Mouse (Mus musculus): ENCODE data around the gene Hnrnpk.
"Not testable (repeated sequence)": the region's sequence is repeated elsewhere in the genome, so short reads cannot be mapped to it uniquely, and the experiment has no call there.

The Hnrnpk gene

GRCm38 (mm10) chr13:58403243-58403642 lies at the start of gene Hnrnpk:
Hnrnpk (minus strand) TSS chr13:58403343.
- DNase-seq (ENCODE audit: low spot score): not testable (repeated sequence)

GRCm38 (mm10) chr13:58452246-58452645 lies 49.1 kb upstream of the Hnrnpk start:
- no peak for DNase-seq (ENCODE audit: low spot score)

DNA sequence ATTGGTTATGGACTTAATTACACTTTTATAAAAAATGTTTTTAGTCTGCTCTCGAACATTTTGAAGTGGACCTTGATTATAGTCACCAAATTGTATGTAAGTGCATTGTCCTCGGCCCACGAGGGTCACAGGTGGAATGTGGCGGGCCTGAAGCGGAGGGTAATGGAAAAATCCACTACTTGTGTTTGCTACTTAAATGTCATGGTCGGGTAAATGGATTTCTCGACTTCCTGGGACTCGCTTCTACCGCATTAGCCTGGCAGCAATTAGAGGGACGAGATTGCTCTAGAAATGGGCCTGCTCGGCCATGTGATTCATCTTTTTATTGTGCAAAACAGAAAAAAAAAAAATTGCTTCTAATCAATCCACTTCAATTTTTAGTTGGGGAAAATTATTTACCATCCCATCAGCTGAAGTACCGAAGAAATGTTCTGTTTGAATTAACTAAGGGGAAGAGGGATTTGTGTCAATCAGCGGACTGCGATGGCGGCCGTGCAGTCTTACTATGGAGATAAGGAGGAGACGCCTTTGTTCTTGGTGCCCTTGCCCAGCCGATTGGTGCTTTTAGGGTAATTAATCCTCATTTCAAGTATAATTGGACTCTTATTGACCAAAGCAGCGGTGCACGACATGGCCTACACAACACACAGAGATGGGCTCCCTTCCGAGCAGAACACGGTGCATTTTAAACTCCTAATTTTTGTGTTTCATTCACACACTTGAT lies 47.5 kb upstream of the Hnrnpk start:
- no peak for DNase-seq (ENCODE audit: low spot score)

DNA sequence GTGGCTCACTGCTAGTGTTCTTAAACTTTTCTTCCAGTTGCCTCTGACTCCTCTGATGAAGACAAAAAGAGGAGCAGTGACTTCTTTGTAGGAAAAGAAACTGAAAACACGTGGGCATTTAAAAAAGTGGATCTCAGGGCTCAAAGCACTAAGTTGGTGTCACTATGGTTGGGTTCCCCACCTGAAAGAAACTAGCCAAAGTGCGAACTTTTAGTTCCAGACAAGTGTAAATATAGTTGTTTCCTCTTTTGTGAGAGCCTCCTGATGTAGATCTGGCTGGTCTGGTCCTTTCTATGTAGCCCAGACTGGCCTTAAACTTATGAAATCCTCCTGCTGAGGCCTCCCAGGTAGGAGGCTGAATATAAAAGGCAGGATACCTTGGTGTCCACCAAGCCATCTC lies 43.4 kb upstream of the Hnrnpk start:
- DNase-seq (ENCODE audit: low spot score): no peak

- no peak for DNase-seq (ENCODE audit: low spot score)
Measured at GRCm38 (mm10) chr13:58443787-58444186, 40.6 kb upstream of the Hnrnpk start.

DNA sequence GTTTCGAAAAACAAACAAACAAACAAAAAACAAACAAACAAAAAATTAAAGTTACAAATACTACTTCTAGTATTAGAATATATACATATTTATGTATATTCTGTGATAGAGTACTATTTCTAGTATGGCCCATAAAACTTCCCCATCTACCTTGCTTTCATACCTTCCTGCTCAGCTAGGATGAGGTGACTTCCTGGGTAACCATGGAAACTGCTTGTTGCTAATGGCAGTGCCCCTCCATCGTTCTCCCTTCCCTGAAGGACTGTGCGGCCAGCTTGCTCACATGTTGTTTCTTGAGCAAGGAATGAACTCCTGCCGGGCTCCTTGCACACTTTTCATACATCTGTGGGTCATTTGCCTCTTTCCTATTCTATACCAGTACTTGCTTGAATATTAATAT lies 40.2 kb upstream of the Hnrnpk start:
- no peak for DNase-seq (ENCODE audit: low spot score)

GRCm38 (mm10) chr13:58439716-58440115 lies 36.6 kb upstream of the Hnrnpk start:
- DNase-seq (ENCODE audit: low spot score): no peak

- no peak for DNase-seq (ENCODE audit: low spot score)
Measured at GRCm38 (mm10) chr13:58423061-58423660, 20.0 kb upstream of the Hnrnpk start.

- DNase-seq (ENCODE audit: low spot score): no peak
Measured at GRCm38 (mm10) chr13:58422242-58422641, 19.1 kb upstream of the Hnrnpk start.

GRCm38 (mm10) chr13:58421026-58421425 lies 17.9 kb upstream of the Hnrnpk start:
- DNase-seq (ENCODE audit: low spot score): no peak

- no peak for DNase-seq (ENCODE audit: low spot score)
Measured at GRCm38 (mm10) chr13:58419266-58419665, 16.1 kb upstream of the Hnrnpk start.

- DNase-seq (ENCODE audit: low spot score): no peak
Measured at GRCm38 (mm10) chr13:58418656-58419055, 15.5 kb upstream of the Hnrnpk start.

DNA sequence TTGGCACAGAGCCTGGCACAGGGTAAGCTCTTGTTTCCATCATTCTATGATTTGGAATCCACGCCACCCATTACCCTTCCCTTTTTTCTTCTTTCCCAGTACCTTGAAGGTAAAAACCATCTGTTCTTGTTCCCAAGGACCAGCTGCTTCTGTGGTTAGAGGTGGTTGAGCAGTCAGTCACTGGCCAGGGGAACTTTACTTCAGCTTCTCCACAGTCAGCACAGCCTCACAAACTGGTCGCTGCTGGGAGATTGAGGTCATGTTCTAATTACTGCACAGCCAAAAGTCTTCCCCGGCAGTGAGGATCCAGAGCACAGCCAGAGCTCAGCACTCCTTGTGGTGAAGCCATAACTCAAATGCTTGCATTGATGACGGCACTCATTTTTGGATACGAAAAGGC lies 12.7 kb upstream of the Hnrnpk start:
- DNase-seq (ENCODE audit: low spot score): no peak

- DNase-seq (ENCODE audit: low spot score): no peak
Measured at GRCm38 (mm10) chr13:58415374-58415773, 12.2 kb upstream of the Hnrnpk start.

GRCm38 (mm10) chr13:58411073-58411472 lies 7.9 kb upstream of the Hnrnpk start:
- no peak for DNase-seq (ENCODE audit: low spot score)

DNA sequence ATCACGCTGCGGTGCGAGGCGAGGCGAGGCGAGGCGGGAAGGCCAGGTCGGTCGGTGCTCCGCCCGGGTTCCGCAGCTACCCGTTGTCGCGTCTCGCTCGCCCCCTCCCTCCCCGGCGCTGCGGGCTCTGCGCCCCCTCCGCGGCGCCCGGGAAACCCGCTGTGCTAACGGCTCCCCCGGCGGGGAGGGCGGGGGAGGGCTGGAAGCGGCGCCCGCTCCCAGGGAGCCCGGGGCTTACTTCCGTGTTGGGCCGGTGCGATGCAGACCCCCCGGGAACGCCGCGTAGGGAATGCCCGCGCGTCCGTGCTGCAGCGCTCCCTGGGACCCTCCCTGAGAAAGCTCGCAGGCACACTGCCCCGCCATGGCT lies 416 bp downstream of the Hnrnpk start:
- DNase-seq (ENCODE audit: low spot score): no peak

GRCm38 (mm10) chr13:58402003-58402743 lies 970 bp downstream of the Hnrnpk start, which contains the start of gene Rmi1:
Rmi1 (plus strand) TSS chr13:58402248.
- DNase-seq (ENCODE audit: low spot score): peak; percentile 94

DNA sequence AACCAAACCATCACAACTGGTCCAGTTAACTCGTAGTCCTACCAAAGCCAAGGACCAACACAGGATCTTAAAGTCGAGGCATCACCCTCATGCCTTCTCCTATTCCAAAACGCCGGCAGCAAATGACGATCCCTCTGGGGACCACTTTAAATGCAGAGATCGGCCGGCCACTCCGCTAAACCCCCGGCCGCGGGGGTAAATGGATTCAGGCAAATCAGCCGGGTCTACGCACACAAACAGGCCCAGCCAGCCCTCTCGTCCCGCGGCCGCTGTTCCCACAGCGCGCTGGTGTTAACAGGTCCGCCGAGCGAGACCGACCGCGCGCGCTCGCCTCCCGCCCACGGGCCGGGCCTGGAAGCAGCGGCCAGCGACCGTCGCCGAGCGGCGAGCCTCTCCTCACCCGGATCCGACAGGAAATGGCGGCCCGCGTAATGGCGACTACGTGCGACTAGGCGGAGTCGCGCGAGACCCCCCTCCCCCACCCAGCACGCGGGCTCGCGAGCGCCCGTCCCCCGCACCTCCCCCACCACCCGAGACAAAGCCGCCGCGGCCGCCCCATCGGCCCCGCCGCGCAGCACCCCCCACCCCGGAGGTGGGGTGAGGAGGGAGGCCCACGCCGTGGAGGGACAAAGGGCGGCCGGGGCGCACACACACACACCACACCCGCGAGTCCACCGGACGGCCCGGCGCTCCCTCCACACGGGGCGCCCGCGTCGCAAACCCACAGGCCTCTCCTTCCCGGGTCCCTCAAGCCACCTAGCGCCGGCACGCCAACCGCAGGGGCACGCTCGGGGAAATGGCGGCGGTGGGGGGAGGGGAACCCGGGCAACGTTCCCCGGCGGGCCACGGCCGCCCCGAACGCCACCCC lies 1.8 kb downstream of the Hnrnpk start:
- DNase-seq (ENCODE audit: low spot score): peak; percentile 51

DNA sequence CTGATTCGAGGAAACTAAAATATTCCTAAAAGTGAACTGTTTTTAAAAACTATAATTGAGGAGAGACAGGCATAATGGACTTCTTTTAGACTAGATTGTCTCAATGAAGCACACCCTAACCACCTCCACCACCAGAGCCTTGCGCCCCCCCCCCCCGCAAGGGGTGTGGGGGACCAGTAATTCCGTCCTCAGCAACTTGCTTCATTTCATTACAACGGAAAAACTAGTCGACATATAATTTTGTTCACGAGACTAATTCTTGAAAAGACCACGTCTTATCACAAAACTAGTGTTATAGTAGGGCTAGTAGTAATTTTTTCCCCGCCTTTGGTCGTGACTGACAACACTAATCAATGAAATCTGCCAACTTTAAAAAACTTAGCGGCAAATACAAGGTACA lies 2.6 kb downstream of the Hnrnpk start:
- no peak for DNase-seq (ENCODE audit: low spot score)

DNA sequence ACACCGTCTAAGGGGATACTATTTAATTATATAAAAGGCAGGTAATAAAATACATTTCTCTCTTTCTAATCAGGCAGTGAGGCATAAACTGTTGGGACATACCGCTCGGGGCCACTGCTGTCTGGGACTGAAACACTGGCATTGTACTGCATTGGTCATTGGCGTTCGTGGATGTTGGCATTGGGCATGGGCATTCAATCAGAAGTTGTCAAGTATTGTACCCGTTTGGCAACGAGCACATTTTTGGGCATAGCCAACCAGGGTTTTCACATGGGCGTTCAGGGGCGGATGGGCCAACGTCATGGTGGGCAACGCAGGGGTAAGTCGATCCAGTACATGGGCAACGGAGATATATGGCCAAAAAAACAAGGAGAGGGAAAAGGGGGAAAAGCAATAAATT lies 5.5 kb downstream of the Hnrnpk start:
- no peak for DNase-seq (ENCODE audit: low spot score)

DNA sequence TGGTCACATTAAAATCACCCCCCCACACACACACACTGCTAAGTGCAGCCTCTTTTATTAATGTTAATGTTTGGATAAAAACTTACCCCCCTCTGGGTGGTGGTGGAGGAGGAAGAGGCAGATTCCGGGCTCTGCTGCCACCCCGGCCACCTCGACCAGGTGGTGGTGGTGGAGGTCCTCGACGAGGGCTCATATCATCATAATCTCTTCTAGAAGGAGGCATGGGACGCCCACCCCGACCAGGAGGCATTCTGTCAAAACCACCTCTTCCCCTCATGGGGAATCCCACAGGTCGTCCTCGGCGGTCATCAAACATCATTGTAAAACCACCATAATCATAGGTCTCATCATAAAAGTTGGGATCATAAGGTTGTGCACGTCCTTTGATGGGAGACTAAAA lies 8.8 kb downstream of the Hnrnpk start:
- not testable (repeated sequence) for DNase-seq (ENCODE audit: low spot score)

DNA sequence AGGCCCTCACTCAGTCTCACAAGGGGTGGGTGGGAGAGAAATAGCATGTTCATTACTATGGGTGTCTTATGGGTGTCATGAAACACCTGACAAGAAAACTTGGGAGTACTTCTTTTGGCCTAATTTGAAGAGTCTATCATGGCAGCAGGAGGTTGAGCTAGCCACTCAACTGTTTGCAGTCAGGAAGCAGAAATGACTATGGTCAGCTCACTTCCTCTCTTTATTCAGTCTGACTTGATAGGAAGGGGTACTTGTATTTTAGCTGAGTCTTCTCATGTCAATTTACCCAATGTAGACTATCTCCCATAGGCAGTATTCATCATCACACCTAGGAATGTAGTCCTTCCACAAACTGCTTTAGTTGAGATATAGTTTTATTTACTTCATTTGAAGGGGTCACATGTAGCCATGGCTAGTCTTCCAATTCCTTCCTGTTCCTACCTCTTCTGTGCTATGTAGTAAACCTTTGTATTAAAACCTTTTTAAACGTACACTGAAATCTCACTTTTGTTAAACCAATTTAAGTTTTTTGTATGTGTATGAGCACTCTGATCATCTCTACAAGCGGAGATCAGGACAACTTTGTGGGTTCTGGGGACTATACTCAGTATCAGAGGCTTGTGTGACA lies 13.7 kb downstream of the Hnrnpk start:
- no peak for DNase-seq (ENCODE audit: low spot score)
